Mouse (Mus musculus): Measurements from ENCODE around the gene Olfr1121. TPM values are rescaled to one million over a fixed set of nuclear protein-coding genes. Genes with fewer than 3 reads are reported as not detected.
"Not testable (repeated sequence)": the region's sequence is repeated elsewhere in the genome, so short reads cannot be mapped to it uniquely, and the experiment has no call there.

The Olfr1121 gene
- total RNA-seq (2021): not detected

DNA sequence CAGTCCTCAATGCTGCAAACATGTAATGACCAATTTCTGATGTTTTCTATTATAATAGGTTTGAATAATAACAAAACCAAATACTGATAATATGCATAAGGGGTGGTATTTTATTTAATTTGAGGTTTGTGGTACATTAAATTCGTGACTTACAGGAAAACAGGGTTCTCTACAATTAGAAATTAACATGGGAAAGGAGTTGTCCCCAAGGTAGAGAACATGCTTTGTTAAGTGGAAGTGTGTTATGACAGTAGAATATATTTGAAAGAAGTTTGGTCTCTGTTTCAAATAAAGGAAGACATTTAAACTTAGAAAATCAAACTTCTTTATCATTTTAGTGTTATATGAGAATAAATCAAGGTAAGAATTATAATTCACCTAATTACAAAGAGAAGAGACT lies at the start of gene Olfr1121:
Olfr1121 (plus strand) TSS at position 301 of the 400 bp plus-strand sequence.
- intact Hi-C loops (cut with DNase I): no loop called here
- DNase-seq (ENCODE audit: low spot score): no peak

DNA sequence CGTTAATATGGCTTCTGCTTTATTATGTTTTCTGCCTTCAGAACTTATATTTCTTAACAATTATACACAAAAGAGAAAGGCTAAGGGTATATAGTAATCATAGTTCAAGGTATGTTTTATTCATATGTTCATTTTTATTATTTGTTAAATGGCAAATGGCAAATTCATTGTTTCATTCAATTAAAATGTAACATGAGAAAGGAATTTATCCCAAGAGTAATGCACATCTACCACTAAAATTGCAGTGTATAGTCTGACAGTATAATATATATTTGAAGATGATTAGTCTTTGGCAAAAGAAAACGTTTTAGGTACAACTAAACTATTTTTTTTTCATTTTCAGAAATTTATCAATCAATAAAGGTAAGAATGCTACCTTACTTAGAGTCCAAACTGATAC lies 15.2 kb upstream of the Olfr1121 start, which contains the start of gene Olfr1120:
Olfr1120 (plus strand) TSS at position 301 of the 400 bp plus-strand sequence.
- DNase-seq (ENCODE audit: low spot score): no peak
- intact Hi-C loops (cut with DNase I): no loop called here

DNA sequence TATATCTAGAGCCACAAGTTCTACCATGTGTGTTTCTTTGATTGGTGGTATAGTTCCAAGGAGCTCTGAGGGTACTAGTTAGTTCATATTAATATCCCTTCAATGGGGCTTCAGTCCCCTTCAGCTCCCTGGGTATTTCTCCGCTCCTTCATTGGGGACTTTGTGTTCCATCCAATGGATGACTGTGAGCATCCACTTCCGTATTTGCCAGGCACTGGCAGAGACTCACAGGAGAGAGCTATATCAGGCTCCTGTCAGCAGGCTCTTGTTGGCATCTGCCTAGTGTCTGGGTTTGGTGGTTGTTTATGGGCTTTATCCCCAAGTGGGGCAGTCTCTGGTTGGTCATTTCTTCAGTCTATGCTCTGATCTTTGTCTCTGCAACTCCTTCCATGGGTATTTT lies 9.6 kb upstream of the Olfr1121 start:
- intact Hi-C loops (cut with DNase I); DNase-seq (ENCODE audit: low spot score): not testable (repeated sequence)

DNA sequence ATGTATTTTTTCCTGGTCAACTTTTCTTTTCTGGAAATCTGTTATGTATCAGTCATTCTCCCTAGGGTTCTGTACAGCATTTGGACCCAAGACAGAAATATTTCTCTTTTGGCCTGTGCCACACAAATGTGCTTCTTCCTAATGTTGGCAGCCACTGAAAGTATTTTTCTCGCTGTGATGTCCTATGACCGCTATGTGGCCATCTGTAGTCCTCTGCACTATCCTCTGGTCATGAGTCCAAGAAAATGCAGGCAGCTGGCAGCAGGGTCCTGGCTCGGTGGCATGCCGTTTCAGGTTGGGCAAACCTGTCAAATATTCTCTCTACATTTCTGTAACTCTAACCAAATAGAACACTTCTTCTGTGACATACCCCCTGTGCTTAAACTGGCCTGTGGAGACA lies 2.0 kb downstream of the Olfr1121 start:
- intact Hi-C loops (cut with DNase I): no loop called here
- DNase-seq (ENCODE audit: low spot score): no peak

DNA sequence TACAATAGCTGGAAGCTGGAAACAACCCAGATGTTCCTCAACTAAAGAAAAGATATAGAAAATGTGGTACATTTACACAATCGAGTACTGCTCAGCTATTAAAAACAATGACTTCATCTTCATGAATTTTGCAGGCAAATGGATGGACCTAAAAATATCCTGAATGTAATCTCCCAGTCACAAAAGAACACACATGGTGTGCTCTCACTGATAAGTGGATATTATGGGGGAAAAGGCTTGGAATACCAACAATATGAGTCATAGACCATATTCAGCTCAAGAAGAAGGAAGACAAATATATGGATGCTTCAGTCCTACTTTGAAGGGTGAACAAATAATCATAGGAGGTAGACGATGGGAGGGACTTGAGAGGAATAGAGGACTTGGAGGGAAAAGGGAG lies 14.2 kb downstream of the Olfr1121 start:
- intact Hi-C loops (cut with DNase I): no loop called here

DNA sequence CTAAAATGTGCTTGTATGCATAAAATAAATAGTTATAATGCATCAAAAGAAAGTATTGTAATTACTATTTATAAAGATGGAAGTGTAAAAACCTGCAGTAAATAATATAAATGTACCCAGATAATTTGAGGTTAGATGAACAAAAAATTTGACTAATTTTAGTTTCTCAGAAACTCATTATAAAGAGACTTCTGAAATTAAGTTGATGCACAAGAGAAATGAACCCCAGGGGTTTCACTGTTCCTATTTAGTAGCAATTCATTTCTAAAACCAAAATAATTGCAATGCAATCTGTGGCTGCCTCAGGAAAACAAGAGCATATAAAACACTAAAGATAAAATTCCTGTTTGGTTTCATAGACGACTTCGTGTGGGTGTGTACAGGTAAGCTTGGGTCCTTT lies 15.9 kb downstream of the Olfr1121 start, which contains the start of gene Olfr1122:
Olfr1122 (plus strand) TSS at position 301 of the 400 bp plus-strand sequence.
- intact Hi-C loops (cut with DNase I): no loop called here
- DNase-seq (ENCODE audit: low spot score): no peak

More for the DNA sequence above, 14.2 kb downstream of the Olfr1121 start:
- no peak for DNase-seq (ENCODE audit: low spot score)

DNA sequence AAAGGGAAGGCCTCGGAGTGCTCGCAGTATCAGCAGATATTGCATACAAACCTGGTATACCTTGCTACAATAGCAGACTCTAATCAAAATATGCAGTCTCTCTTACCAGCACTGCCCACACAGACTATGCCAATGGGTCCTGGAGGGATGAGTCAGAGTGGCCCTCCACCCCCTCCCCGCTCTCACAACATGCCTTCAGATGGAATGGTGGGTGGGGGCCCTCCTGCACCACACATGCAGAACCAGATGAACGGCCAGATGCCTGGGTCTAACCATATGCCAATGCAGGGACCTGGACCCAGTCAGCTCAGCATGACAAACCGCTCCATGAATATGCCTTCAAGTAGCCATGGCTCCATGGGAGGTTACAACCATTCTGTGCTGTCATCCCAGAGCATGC lies 23.9 kb downstream of the Olfr1121 start:
- intact Hi-C loops (cut with DNase I); DNase-seq (ENCODE audit: low spot score): not testable (repeated sequence)

DNA sequence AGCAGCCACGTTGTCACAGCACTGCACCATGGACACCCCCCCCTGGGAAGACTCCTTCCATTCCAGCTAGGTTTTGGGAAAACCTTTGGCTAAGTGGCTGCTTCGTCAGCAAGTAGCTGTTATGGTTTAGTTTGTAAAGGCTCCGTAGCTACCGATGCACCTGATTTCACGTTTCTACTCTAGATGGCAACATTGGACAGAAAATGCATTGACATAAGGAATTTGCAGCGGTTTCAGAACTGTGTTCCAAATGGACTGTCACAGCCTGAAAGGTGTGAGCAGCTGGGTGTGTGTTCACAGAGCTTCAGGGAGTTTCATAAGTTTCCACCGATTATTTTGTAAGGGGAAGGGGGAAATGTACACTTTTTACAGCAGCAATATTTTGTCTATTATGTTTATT lies 25.0 kb downstream of the Olfr1121 start:
- intact Hi-C loops (cut with DNase I): not testable (repeated sequence)

DNA sequence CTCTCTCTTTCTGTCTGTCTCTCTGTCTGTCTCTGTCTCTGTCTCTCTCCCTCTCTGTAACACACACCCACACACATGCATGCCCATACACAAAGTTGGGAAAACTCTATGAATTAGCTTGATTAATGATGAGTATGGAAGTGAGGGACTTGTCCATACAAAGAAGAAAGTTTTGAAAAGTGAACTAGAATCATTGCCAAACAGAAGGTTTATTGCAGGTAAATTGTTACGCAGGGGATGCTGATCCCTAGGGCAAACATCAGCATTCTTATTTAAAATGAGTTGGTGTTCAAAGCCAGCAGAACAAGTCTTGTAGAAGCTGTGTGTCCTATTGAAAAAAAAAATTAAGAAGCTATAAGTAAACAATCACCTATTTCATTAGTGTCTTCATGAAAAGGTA lies 46.6 kb downstream of the Olfr1121 start, which contains the start of gene Olfr1123:
Olfr1123 (plus strand) TSS at position 301 of the 400 bp plus-strand sequence.
- intact Hi-C loops (cut with DNase I): no loop called here
- DNase-seq (ENCODE audit: low spot score): no peak

More for the DNA sequence above, 25.0 kb downstream of the Olfr1121 start:
- not testable (repeated sequence) for DNase-seq (ENCODE audit: low spot score)

Other genes with a start within 250 kb of the Olfr1121 start
- gene Olfr1110, start 229.6 kb upstream of the Olfr1121 start, total RNA-seq (2021): not detected
- not detected for gene Olfr1111, start 217.3 kb upstream of the Olfr1121 start, total RNA-seq (2021)
- gene Olfr1112, start 182.1 kb upstream of the Olfr1121 start, total RNA-seq (2021): not detected
- not detected for gene Olfr1113, start 160.9 kb upstream of the Olfr1121 start, total RNA-seq (2021)
- gene Olfr1115, start 121.9 kb upstream of the Olfr1121 start, total RNA-seq (2021): not detected
- gene Olfr1116, start 102.4 kb upstream of the Olfr1121 start, total RNA-seq (2021): not detected
- not detected for gene Olfr1118, start 62.3 kb upstream of the Olfr1121 start, total RNA-seq (2021)
- not detected for gene Olfr1120, start 15.1 kb upstream of the Olfr1121 start, total RNA-seq (2021)
- gene Olfr1122, start 16.0 kb downstream of the Olfr1121 start, total RNA-seq (2021): under 1 TPM in 1 of 2 experiments, not detected in 1; 0.05 TPM
- gene Olfr1123, start 46.7 kb downstream of the Olfr1121 start, total RNA-seq (2021): not detected
- gene Olfr1124, start 60.4 kb downstream of the Olfr1121 start, total RNA-seq (2021): not detected
- gene Olfr1126, start 84.1 kb downstream of the Olfr1121 start, total RNA-seq (2021): not detected
- not detected for gene Pramel7, start 127.2 kb downstream of the Olfr1121 start, total RNA-seq (2021)
- not detected for gene Pramel6, start 136.7 kb downstream of the Olfr1121 start, total RNA-seq (2021)
- gene Olfr153, start 161.9 kb downstream of the Olfr1121 start, total RNA-seq (2021): not detected
- gene Olfr1128, start 175.6 kb downstream of the Olfr1121 start, total RNA-seq (2021): not detected
- not detected for gene Olfr1129, start 204.0 kb downstream of the Olfr1121 start, total RNA-seq (2021)
- not detected for gene Olfr1130, start 236.3 kb downstream of the Olfr1121 start, total RNA-seq (2021)

Data from heart, postnatal 25 days (tissue).